Mouse (Mus musculus) lung, embryonic 14.5 days (tissue): Measurements from ENCODE around the gene Snapc3. TPM values are rescaled to one million over a fixed set of nuclear protein-coding genes. Genes with fewer than 3 reads are reported as not detected.
"Not testable (repeated sequence)": the region's sequence is repeated elsewhere in the genome, so short reads cannot be mapped to it uniquely, and the experiment has no call there.

Experiments
- ATAC-seq: fragments of 200-750 bp; cut with Nextera tagmentation; 2 replicates; pipeline ENCODE4 v1.8.0; 2017; ENCODE audit warnings: mild to moderate bottlenecking, moderate TSS enrichment, moderate library complexity; ENCODE audit not compliant: insufficient read depth
- DNase-seq: peaks from one replicate; pipeline ENCODE4 v3.0.0-alpha.2; 2015
- H3K27ac ChIP-seq: fragments of 300-500 bp; sonication (generic); 2 replicates; pipeline ENCODE4 v1.5.1; 2014; ENCODE audit warnings: low read depth, mild to moderate bottlenecking, moderate library complexity
- H3K27me3 ChIP-seq: fragments of 300-500 bp; sonication (generic); 2 replicates; pipeline ENCODE4 v1.6.1; 2014; ENCODE audit warnings: low read length, control low read depth; ENCODE audit not compliant: insufficient read depth
- H3K36me3 ChIP-seq: fragments of 300-500 bp; sonication (generic); 2 replicates; pipeline ENCODE4 v1.6.1; 2014; ENCODE audit warnings: control low read depth; ENCODE audit not compliant: insufficient read depth
- H3K4me1 ChIP-seq: fragments of 300-500 bp; sonication (generic); 2 replicates; pipeline ENCODE4 v1.6.1; 2014; ENCODE audit warnings: antibody characterized with exemption, control low read depth; ENCODE audit not compliant: insufficient read depth
- H3K4me2 ChIP-seq: fragments of 300-500 bp; sonication (generic); 2 replicates; pipeline ENCODE4 v1.6.1; 2014; ENCODE audit warnings: mild to moderate bottlenecking
- H3K4me3 ChIP-seq: fragments of 300-500 bp; sonication (generic); 2 replicates; pipeline ENCODE4 v1.5.1; 2014; ENCODE audit warnings: low read depth, low read length
- H3K9ac ChIP-seq: fragments of 300-500 bp; sonication (generic); 2 replicates; pipeline ENCODE4 v1.6.1; 2014
- H3K9me3 ChIP-seq: fragments of 300-500 bp; sonication (generic); 2 replicates; pipeline ENCODE4 v1.6.1; 2016; ENCODE audit warnings: low read depth, low read length, control low read depth
- CTCF ChIP-seq: IDR thresholded peaks from 2 replicates; pipeline ENCODE4 v1.5.1; 2016; ENCODE audit warnings: antibody characterized with exemption, low read depth
- whole genome bisulfite sequencing: fragments of 180-500 bp; shearing (Covaris S2); extraction: QIAGEN DNeasy Blood & Tissue Kit; methylation state at CpG from one replicate; pipeline ENCODE4 v1.1.7; 2014; 5-methylcytosine and 5-hydroxymethylcytosine counted together
- polyA plus RNA-seq: library from polyadenylated mRNA; unstranded; fragments of >200 nt; fragmentation: Nextera tagmentation; extraction: Ambion mirVana; gene quantifications from 2 replicates; pipeline ENCODE4 v1.2.1, GENCODE M21; 2014

The Snapc3 gene
- polyA plus RNA-seq, 1 experiment from 2014 or later: 48.9 TPM

- no peak overlapping the region for H3K4me3 ChIP-seq
- ATAC-seq (no peak), DNase-seq (no peak)
- H3K9me3 ChIP-seq: no peaks in the 10 kb centered on the region
- peaks cover 88% of the 10 kb centered on the region for H3K36me3 ChIP-seq
- 82% methylated on average over 7 of the region's 7 CpGs for WGBS
- H3K4me2 ChIP-seq: no peak overlapping the region
- H3K4me1 ChIP-seq: no peaks in the 10 kb centered on the region
- H3K27ac ChIP-seq: no peak overlapping the region
- no peak for TF ChIP-seq CTCF
- H3K9ac ChIP-seq: no peak overlapping the region
- no peaks in the 10 kb centered on the region for H3K27me3 ChIP-seq
Measured at GRCm38 (mm10) chr4:83467615-83468014, 50.1 kb downstream of the Snapc3 start.

GRCm38 (mm10) chr4:83468208-83468607 lies 50.7 kb downstream of the Snapc3 start:
- Histone ChIP-seq H3K27me3 (no peaks in the 10 kb centered on the region), H3K4me2 (no peak overlapping the region), H3K9me3 (no peaks in the 10 kb centered on the region), H3K4me3 (no peak overlapping the region), H3K9ac (no peak overlapping the region), H3K36me3 (peaks cover 88% of the 10 kb centered on the region), H3K4me1 (no peaks in the 10 kb centered on the region), H3K27ac (no peak overlapping the region)
- DNase-seq (no peak), ATAC-seq (no peak)
- 83% methylated on average over 3 of the region's 3 CpGs for WGBS
- no peak for TF ChIP-seq CTCF

GRCm38 (mm10) chr4:83485250-83485649 lies 67.7 kb downstream of the Snapc3 start:
- H3K36me3 ChIP-seq: peaks cover 38% of the 10 kb centered on the region
- DNase-seq (no peak), ATAC-seq (no peak)
- no peaks in the 10 kb centered on the region for H3K4me1 ChIP-seq
- H3K27me3 ChIP-seq: no peaks in the 10 kb centered on the region
- TF ChIP-seq CTCF: no peak
- H3K4me3 ChIP-seq: peak overlapping the region; percentile 87
- WGBS: 22% methylated on average over 12 of the region's 12 CpGs
- H3K9me3 ChIP-seq: no peaks in the 10 kb centered on the region
- H3K4me2 ChIP-seq: peak overlapping the region; percentile 76
- peak overlapping the region; percentile 91 for H3K9ac ChIP-seq
- H3K27ac ChIP-seq: peak overlapping the region; percentile 97; the same call in 1 of the 2 replicates

GRCm38 (mm10) chr4:83485735-83486116 lies 68.2 kb downstream of the Snapc3 start:
- ATAC-seq: peak; percentile 89
- Histone ChIP-seq H3K36me3 (peaks cover 35% of the 10 kb centered on the region), H3K9ac (peak overlapping the region; percentile 91), H3K4me1 (no peaks in the 10 kb centered on the region), H3K27ac (peak overlapping the region; percentile 97), H3K9me3 (no peaks in the 10 kb centered on the region), H3K4me3 (peak overlapping the region; percentile 87), H3K27me3 (no peaks in the 10 kb centered on the region), H3K4me2 (peak overlapping the region; percentile 76)
- peak; percentile 93 for DNase-seq
- WGBS: 1% methylated on average over 38 of the region's 40 CpGs
- TF ChIP-seq CTCF: peak; percentile 80

GRCm38 (mm10) chr4:83486117-83486901 lies 68.8 kb downstream of the Snapc3 start, which contains the start of gene Psip1:
Gene Psip1, minus strand, starts transcription at chr4:83486459.
- H3K9me3 ChIP-seq: no peaks in the 10 kb centered on the region
- peak within 1 kb of the TSS; percentile 76 for H3K4me2 ChIP-seq
- peak; percentile 67 for TF ChIP-seq CTCF
- peak within 1 kb of the TSS; percentile 97 for H3K27ac ChIP-seq
- no peaks in the 10 kb centered on the region for H3K27me3 ChIP-seq
- peaks cover 29% of the 10 kb centered on the region for H3K36me3 ChIP-seq
- H3K4me1 ChIP-seq: no peaks in the 10 kb centered on the region
- H3K4me3 ChIP-seq: peak within 1 kb of the TSS; percentile 87
- peak; percentile 90 for DNase-seq
- ATAC-seq: peak; percentile 93
- H3K9ac ChIP-seq: peak within 1 kb of the TSS; percentile 91
- WGBS: under 1% methylated on average over 60 of the region's 86 CpGs

- Histone ChIP-seq H3K4me1 (no peaks in the 10 kb centered on the region), H3K27ac (no peak overlapping the region), H3K36me3 (peaks cover 6% of the 10 kb centered on the region), H3K9me3 (no peaks in the 10 kb centered on the region), H3K9ac (no peak overlapping the region), H3K4me3 (no peak overlapping the region), H3K4me2 (no peak overlapping the region), H3K27me3 (no peaks in the 10 kb centered on the region)
- WGBS: 26% methylated on average over 5 of the region's 5 CpGs
- ATAC-seq (no peak), DNase-seq (no peak)
- TF ChIP-seq CTCF: no peak
Measured at GRCm38 (mm10) chr4:83489121-83489520, 71.6 kb downstream of the Snapc3 start.

GRCm38 (mm10) chr4:83493112-83493511 lies 75.6 kb downstream of the Snapc3 start:
- Histone ChIP-seq H3K4me2 (no peak overlapping the region), H3K4me1 (no peaks in the 10 kb centered on the region), H3K27ac (no peak overlapping the region), H3K4me3 (no peak overlapping the region), H3K27me3 (no peaks in the 10 kb centered on the region), H3K36me3 (no peaks in the 10 kb centered on the region), H3K9me3 (no peaks in the 10 kb centered on the region), H3K9ac (no peak overlapping the region)
- 0 out of 2 replicates have a peak, but pooled peaks have one; percentile 3 for TF ChIP-seq CTCF
- no peak for DNase-seq
- no peak for ATAC-seq
- WGBS: 83% methylated on average over 1 of the region's 1 CpGs

- DNase-seq, H3K36me3 ChIP-seq, H3K9ac ChIP-seq, H3K4me3 ChIP-seq, H3K9me3 ChIP-seq, H3K27ac ChIP-seq, H3K4me1 ChIP-seq, ATAC-seq, H3K4me2 ChIP-seq, H3K27me3 ChIP-seq: not testable (repeated sequence)
- 86% methylated on average over 5 of the region's 5 CpGs for whole genome bisulfite sequencing
Measured at GRCm38 (mm10) chr4:83497013-83497412, 79.5 kb downstream of the Snapc3 start.
